Mouse (Mus musculus): Measurements from ENCODE around the gene Eif2b5. TPM values are rescaled to one million over a fixed set of nuclear protein-coding genes. Genes with fewer than 3 reads are reported as not detected.

Gene Eif2b5
- total RNA-seq, 2 experiments from 2014 or later: 44.2 to 56.1 TPM

DNA sequence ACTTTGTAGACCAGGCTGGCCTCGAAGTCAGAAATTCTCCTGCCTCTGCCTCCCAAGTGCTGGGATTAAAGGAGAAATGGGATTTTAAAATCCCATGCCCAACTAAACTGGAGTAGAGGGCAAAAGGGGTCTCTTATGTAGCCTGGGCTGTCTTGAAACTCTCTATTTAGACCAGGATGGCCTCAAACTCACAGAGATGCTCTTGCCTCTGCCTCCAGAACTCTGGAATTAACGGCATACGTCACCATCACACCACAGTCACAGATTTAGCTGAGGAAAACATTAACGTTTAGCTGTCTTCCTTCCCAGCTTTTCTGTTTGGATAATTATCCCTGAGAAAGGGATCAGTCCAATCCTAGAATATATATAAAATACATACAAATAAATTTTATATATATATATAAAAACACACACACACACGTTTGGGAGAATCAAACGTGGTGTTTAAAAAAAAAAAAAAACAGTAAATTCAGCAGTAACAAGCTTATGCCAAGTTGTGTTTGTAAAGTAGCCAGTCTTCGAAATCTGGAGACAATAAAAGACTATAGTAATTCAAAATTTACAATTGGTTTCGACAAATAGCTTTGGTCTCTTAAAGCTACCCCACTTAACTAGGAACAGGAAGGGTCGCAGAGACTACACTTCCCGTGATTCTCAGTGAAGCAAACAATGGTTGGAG, 36.1 kb downstream of the Eif2b5 start:
- no peak for DNase-seq
- intact Hi-C loops (cut with DNase I): no loop called here

DNA sequence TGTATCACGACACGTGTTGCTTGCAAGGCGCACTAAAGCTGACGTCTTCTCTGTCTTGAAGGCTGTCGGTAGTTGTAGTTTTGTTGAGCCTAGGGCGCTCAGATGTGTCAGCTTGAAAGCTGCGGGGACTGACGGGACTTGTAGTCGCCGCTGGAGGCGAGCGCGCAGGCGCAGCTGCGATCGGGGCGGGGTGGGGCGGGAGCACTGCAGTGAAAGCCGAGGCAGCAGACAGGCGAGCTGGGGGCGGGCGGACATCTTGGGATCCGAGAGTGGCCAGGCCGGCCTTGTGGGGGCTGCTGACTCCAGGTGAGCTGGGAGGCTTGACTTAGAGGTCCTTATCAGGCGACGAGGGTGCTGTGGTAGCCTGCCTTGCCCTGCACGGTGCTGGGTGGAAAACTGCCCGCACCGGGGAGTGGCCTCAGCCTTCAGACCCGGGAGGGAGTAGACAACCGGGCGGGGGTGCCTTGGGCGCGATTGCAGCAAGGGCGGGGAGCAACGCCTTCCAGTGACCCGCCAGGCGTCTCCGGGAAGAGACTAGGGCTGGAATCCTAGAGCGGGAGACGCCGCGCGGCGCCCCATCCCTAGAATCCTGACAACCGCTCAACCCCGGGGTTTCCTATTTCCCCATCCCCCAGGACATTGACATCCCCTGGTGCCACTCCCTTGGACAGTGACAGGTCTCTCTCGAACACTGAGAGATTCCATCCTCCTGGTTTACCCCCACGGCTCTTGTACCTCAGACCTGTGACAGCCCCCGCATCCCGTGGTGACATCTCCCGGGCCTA, 36.9 kb downstream of the Eif2b5 start, which contains the start of gene Ap2m1:
TSS of gene Ap2m1 (plus strand) at position 183 of the 785 bp plus-strand sequence.
- peak; percentile 87 to 89 for DNase-seq
- intact Hi-C loops (cut with DNase I): no loop called here

DNA sequence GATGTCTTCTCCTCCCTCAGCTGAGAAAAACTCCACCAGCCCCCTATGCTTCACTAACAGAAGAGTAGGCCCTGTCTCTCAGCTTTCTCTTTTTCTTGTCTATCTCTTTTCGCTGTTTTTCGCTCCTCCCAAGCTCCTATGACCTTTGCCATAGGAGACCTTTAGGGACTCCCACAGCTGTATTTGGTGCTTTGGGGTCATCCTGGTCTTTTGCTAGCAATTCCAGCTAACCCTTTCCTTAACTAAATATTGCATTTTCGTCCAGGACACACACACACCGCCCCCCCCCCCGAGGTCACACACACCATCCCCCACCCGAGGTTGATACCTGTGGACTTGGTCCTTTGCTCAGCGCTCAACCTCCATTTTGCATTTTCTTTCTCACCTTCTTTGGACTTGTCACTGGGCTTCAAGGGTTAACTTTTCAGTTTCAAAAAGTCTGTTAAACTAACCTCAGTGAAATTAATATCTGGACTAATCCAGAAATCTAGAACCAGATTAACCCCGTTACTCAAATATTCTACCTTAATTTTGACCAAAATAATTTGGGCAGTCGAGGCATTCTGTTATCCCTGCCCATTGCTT, 37.6 kb downstream of the Eif2b5 start:
- no peak for DNase-seq
- intact Hi-C loops (cut with DNase I): no loop called here

DNA sequence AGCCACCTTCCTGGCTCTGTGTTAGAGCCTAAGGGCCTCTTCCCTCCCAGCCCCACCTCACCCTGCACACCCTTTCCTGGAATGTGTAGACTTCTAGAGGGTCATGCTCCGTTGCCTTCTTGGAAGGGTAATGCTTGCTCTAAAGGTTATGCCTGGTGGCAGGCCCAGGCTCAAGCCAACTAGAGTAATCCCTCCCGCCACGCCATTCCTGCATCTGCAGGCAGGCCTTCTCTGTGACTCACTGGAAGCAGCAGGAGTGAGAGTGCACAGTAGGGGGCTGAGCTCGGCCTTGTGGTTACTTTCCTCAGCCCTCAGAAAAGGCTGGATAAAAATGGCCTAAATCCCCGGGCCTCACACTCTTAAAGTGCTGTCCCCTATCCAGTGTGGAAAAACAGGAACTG, 38.5 kb downstream of the Eif2b5 start:
- no peak for DNase-seq
- intact Hi-C loops (cut with DNase I): no loop called here

- intact Hi-C loops (cut with DNase I): no loop called here
- DNase-seq: no peak
Observed at GRCm38 (mm10) chr16:20537601-20538320, 39.1 kb downstream of the Eif2b5 start.

DNA sequence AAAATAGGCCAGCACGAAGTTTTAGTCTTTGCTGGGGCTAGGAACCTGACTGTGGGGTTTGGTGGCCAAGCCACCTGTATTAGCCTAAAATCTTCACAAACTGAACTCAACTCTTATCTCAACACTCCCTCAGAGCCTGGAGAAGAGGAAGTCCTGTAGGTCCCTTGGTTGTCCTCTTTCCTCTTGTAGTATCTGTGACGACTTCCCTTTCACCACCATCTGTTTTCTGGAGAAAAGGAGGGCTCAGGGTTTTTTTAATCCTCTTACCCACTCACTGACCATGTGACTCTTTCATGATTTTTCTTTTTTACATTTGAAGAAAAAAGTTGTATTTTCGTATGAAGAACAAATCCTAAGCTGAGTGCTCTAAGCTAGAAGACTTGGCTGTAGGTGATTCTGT, 41.0 kb downstream of the Eif2b5 start:
- intact Hi-C loops (cut with DNase I): no loop called here
- no peak for DNase-seq

DNA sequence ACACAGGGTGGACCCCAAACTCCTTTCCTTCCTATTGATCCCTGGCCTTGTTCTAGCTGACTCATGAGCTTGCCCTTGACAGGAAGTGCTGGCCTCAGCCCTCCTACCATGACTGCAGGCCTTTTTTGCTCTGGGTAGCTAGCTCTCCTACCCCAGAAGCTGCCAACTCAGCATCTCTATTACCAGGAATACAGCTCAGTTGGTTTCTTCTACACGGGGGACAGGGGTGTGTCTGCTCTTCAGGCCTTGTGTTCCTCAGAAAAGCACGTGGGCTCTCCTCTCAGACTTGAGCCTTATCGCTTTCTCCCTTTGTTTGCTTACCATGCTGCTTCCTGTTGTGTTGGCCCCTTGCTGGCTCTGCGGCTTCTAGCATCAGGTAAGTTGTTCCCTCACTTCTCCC, 41.8 kb downstream of the Eif2b5 start:
- no peak for DNase-seq
- intact Hi-C loops (cut with DNase I): no loop called here

GRCm38 (mm10) chr16:20545696-20546095, 47.1 kb downstream of the Eif2b5 start:
- intact Hi-C loops (cut with DNase I): loop anchor here (5.0 kb wide), 1 partner anchor 102 kb away; no protein-coding TSS in a partner anchor
- DNase-seq: no peak

- no peak for DNase-seq
- intact Hi-C loops (cut with DNase I): loop anchor here (5.0 kb wide), 1 partner anchor 100 kb away; no protein-coding TSS in a partner anchor
Observed at GRCm38 (mm10) chr16:20547423-20547822, 48.8 kb downstream of the Eif2b5 start.

DNA sequence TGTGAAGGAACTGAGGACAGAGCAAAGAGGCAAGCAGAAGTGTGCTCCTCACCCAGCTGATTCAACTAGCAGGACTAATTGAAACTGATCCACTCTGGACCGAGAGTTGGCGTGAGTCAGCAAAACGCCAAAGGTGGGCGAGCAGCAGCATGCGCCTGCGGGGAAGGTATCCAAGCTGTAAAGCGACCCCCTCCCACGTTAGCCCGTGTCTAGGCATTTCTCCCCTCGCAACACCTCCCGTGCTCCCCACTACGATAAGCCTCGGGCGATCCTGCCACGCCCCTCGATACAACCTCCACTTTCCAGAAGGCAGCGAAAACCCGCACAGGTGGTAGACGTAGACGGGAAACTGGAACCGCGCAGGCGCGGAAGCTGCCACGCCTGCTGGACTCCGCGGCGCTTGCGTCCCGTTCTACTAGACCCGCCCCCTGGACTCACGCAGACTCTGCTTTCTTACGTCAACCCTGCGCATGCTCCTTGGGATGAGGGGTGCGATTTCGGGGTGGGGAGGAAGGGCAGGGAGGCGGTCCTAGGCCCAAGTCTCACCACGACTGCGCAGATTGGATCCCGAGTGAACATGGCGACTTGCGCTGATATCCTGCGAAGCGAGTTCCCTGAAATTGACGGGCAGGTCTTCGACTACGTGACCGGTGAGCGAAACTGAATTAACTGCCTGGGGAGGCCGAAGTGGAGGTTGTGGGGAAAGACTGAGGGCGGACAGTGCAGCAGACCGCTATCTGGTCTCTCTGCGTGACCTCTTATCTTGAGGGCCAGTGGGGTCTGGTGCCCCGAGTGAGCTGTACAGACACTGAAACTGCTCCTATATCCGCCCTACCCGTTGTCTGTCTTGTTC, 49.7 kb downstream of the Eif2b5 start, which contains the start of gene Abcf3:
TSS of gene Abcf3 (plus strand) at position 482 of the 853 bp plus-strand sequence.
- peak; percentile 91 to 98 for DNase-seq
- intact Hi-C loops (cut with DNase I): loop anchor here (5.0 kb wide), 1 partner anchor 99 kb away; no protein-coding TSS in a partner anchor

- intact Hi-C loops (cut with DNase I): loop anchor here (5.0 kb wide), 1 partner anchor 98 kb away; no protein-coding TSS in a partner anchor
- DNase-seq: no peak
Observed at GRCm38 (mm10) chr16:20549161-20549560, 50.5 kb downstream of the Eif2b5 start.

GRCm38 (mm10) chr16:20551691-20552090, 53.1 kb downstream of the Eif2b5 start:
- no peak for DNase-seq
- intact Hi-C loops (cut with DNase I): no loop called here

- no peak for DNase-seq
- intact Hi-C loops (cut with DNase I): no loop called here
Observed at GRCm38 (mm10) chr16:20552594-20552993, 54.0 kb downstream of the Eif2b5 start.

DNA sequence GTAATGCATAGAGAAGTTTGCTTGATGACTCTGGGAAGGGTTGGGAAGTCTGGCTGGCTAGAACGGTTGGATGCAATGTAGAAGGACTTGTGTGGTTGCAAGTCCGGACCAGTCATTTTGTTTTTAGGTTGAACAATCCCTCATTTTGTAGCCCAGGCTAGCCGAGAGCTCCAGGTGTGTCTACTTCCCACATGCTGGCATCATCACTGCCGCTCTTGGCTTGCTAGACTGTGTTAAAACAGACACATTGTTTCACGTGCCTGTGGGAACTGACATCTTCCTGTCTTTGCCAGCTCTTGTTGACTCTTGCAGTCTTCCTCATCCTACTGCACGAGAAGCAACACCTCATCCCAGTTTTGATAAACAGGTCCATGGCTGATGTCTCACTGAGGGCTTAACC, 56.4 kb downstream of the Eif2b5 start:
- no peak for DNase-seq
- intact Hi-C loops (cut with DNase I): no loop called here

- intact Hi-C loops (cut with DNase I): no loop called here
- no peak for DNase-seq
Observed at GRCm38 (mm10) chr16:20557381-20557780, 58.8 kb downstream of the Eif2b5 start.

Other genes starting within 250 kb of the Eif2b5 start
- 10 to 100 TPM; 55.2 to 75.3 TPM for gene Parl, start 196.4 kb upstream of the Eif2b5 start, total RNA-seq (2021)
- 1 to 10 TPM in 1 of 2 experiments, not detected in 1; 1.2 TPM for gene Cyp2ab1, start 173.4 kb upstream of the Eif2b5 start, total RNA-seq (2021)
- gene Abcc5, start 72.4 kb upstream of the Eif2b5 start, total RNA-seq (2021): 10 to 100 TPM; 60.7 to 61.2 TPM
- 10 to 100 TPM; 27.8 to 28.8 TPM for gene Dvl3, start 18.2 kb downstream of the Eif2b5 start, total RNA-seq (2021)
- gene Ap2m1, start 36.7 kb downstream of the Eif2b5 start, total RNA-seq (2021): 100 to 1,000 TPM; 133 to 135 TPM
- 10 to 100 TPM; 51.0 to 69.7 TPM for gene Abcf3, start 49.8 kb downstream of the Eif2b5 start, total RNA-seq (2021)
- gene Vwa5b2, start 90.7 kb downstream of the Eif2b5 start, total RNA-seq (2021): not detected
- gene Eef1akmt4, start 112.8 kb downstream of the Eif2b5 start, total RNA-seq (2021): 1 to 10 TPM; 3.7 to 5.5 TPM
- gene Gm49333, start 112.8 kb downstream of the Eif2b5 start, total RNA-seq (2021): not detected
- gene Alg3, start 112.9 kb downstream of the Eif2b5 start, total RNA-seq (2021): 10 to 100 TPM; 12.7 to 15.8 TPM
- gene Camk2n2, start 122.5 kb downstream of the Eif2b5 start, total RNA-seq (2021): 1 to 10 TPM; 1.0 to 1.3 TPM
- gene Ece2, start 131.0 kb downstream of the Eif2b5 start, total RNA-seq (2021): under 1 TPM; 0.30 to 0.41 TPM
- 100 to 1,000 TPM; 189 to 197 TPM for gene Psmd2, start 152.8 kb downstream of the Eif2b5 start, total RNA-seq (2021)
- 100 to 1,000 TPM; 395 to 402 TPM for gene Eif4g1, start 169.5 kb downstream of the Eif2b5 start, total RNA-seq (2021)
- gene Fam131a, start 194.4 kb downstream of the Eif2b5 start, total RNA-seq (2021): 10 to 100 TPM; 50.1 to 79.3 TPM
- 1 to 10 TPM; 7.7 to 9.3 TPM for gene Polr2h, start 218.8 kb downstream of the Eif2b5 start, total RNA-seq (2021)
- 1 to 10 TPM in 1 of 2 experiments, under 1 TPM in 1; 0.99 to 1.0 TPM for gene Clcn2, start 218.9 kb downstream of the Eif2b5 start, total RNA-seq (2021)
- 1 to 10 TPM; 2.3 to 3.0 TPM for gene Chrd, start 234.3 kb downstream of the Eif2b5 start, total RNA-seq (2021)
- 1 to 10 TPM; 3.6 to 4.0 TPM for gene Thpo, start 235.7 kb downstream of the Eif2b5 start, total RNA-seq (2021)

Measured in gastrocnemius, postnatal 36 days (tissue).